Mouse (Mus musculus) testis, adult 2 months (tissue): Measurements from ENCODE around the gene Gtsf1. TPM values are rescaled to one million over a fixed set of nuclear protein-coding genes. Genes with fewer than 3 reads are reported as not detected.

Source experiments
- H3K27ac ChIP-seq: fragments of 200-500 bp; 2 replicates; pipeline ENCODE4 v1.5.1; 2012; ENCODE audit warnings: low read depth, low read length; ENCODE audit not compliant: control insufficient read depth, insufficient read depth
- H3K27me3 ChIP-seq: fragments of 200-500 bp; 2 replicates; pipeline ENCODE4 v1.6.1; 2012; ENCODE audit warnings: mild to moderate bottlenecking, low read length, moderate library complexity; ENCODE audit not compliant: control insufficient read depth, insufficient read depth
- H3K36me3 ChIP-seq: fragments of 200-500 bp; 2 replicates; pipeline ENCODE4 v1.6.1; 2012; ENCODE audit warnings: mild to moderate bottlenecking, low read length; ENCODE audit not compliant: control insufficient read depth, insufficient read depth
- H3K4me1 ChIP-seq: fragments of 200-500 bp; 2 replicates; pipeline ENCODE4 v1.6.1; 2012; ENCODE audit warnings: low read length; ENCODE audit not compliant: control insufficient read depth, insufficient read depth
- H3K4me3 ChIP-seq: fragments of 200-500 bp; 2 replicates; pipeline ENCODE4 v1.5.1; 2012; ENCODE audit warnings: low read depth, mild to moderate bottlenecking, low read length, moderate library complexity, mixed read lengths; ENCODE audit not compliant: control insufficient read depth
- CTCF ChIP-seq: fragments of 200-500 bp; IDR thresholded peaks from 2 replicates; pipeline ENCODE4 v1.5.1; 2012; ENCODE audit warnings: low read depth, mild to moderate bottlenecking, inconsistent platforms, low read length, moderate library complexity; ENCODE audit not compliant: control insufficient read depth, insufficient read depth, insufficient replicate concordance
- POLR2A ChIP-seq: fragments of 200-500 bp; IDR thresholded peaks from 2 replicates; pipeline ENCODE4 v1.6.1; 2012; ENCODE audit warnings: low read depth, mild to moderate bottlenecking, inconsistent platforms, low read length, moderate library complexity; ENCODE audit not compliant: control insufficient read depth
- polyA plus RNA-seq: library from polyadenylated mRNA; depleted of rRNA; stranded (reverse); fragments of >200 nt; gene quantifications from 2 replicates; pipeline ENCODE4 v1.2.3, GENCODE M21; 2012

Gtsf1 gene
- polyA plus RNA-seq, 1 experiment = 515 TPM

DNA sequence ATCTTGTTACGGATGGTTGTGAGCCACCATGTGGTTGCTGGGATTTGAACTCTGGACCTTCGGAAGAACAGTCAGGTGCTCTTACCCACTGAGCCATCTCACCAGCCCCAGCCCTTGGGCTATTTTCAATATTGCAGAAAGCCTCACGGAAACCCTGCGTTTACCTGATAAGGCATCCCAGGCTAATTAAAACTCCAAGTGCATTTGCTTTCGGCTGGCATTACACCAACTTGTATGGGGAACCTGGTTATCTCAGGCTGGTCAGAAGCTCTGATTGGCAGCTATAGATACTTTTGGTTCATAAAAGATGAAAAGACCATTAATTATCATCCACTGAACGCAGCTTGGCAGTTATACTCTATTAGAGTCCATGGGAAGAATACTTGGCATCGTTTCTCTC, 67.9 kb downstream of the Gtsf1 start:
- H3K36me3 ChIP-seq = no peaks in the 10 kb centered on the region
- H3K4me3 ChIP-seq = no peak overlapping the region
- H3K27me3 ChIP-seq = no peaks in the 10 kb centered on the region
- H3K27ac ChIP-seq = no peak overlapping the region
- TF ChIP-seq CTCF (no peak), POLR2A (no peak)
- H3K4me1 ChIP-seq = peaks cover 4% of the 10 kb centered on the region

DNA sequence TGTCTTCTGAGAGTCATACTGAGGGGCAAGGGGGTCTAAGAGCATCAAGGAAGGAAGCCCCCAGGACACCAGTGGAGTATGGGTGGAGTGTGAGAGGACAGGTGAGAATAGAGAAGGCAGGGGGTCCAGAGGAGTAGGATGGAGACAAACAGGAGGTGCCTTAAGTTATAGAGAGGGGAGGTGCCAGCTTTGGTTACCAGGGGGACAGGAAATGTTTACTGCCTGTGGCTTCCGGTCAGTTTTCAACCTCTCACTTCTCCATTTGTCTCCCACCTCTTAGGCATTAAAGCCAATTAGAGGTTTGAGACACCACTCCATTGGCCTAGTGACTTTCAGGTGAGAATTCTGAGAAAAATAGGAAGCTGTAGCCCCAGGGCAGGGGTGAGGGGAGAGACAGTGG, 69.0 kb downstream of the Gtsf1 start:
- Histone ChIP-seq H3K4me1 (peaks cover 2% of the 10 kb centered on the region), H3K27ac (no peak overlapping the region), H3K27me3 (no peaks in the 10 kb centered on the region), H3K36me3 (no peaks in the 10 kb centered on the region), H3K4me3 (no peak overlapping the region)
- no peak for TF ChIP-seq POLR2A
- no peak for TF ChIP-seq CTCF

DNA sequence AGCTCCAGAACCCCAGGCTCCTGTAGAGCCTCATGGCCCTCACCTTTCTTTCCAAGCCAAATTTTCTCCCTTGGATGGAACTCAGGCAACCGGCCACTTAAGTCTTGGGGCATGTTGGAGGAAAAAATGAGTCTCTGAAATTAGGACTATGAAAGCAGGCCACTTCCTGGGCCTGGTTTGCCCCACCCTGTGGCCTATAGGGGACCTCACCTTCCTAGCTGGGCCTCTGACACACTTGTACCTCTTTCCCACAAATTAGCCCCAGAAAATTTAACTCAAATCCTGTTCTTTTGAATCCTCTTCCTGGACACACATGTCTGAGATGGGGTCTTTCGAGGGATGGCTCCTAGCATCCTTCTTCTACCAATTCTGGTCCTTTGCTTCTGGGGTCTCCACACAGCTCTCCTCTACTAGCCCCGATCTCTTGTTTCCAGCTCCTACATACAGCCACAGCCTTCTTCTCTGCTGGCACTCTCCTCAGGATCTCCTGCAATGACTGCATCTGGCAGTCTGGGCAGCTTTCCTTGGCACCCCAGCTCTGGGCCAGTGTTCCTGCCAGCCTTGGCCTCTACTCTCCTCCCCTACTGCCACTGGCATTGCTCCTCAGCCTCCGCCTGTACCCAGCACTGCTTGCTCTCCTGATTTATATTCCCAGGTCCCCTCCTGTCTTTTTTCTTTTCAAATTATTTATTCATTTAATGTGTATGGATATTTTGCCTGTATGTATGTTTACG, 70.2 kb downstream of the Gtsf1 start:
- Histone ChIP-seq H3K36me3 (no peaks in the 10 kb centered on the region), H3K27me3 (no peaks in the 10 kb centered on the region), H3K4me1 (peaks cover 2% of the 10 kb centered on the region), H3K4me3 (no peak overlapping the region), H3K27ac (no peak overlapping the region)
- TF ChIP-seq CTCF = no peak
- TF ChIP-seq POLR2A = no peak

DNA sequence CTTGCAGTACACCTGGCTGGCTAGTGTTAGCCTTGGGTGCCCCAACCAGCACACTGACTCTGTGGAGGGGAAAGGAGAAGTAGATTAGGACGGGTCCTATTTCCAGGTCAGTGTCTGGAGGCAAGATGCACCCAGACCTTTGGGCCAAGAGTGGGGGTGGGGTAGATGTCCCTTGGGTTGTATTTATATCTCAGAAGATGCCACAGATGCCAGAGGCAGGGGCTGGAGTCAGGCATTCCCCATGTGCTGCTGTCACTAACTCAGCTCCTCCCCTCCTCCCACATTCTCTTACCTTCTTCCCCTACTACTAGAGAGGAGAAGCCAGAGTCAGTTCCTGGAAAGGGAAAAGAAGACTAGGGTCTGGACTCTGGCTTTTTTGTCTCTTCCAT, 71.2 kb downstream of the Gtsf1 start:
- Histone ChIP-seq H3K4me3 (no peak overlapping the region), H3K36me3 (no peaks in the 10 kb centered on the region), H3K27me3 (no peaks in the 10 kb centered on the region), H3K27ac (no peak overlapping the region), H3K4me1 (peaks cover 2% of the 10 kb centered on the region; the same call in 1 of the 2 replicates)
- TF ChIP-seq CTCF = no peak
- no peak for TF ChIP-seq POLR2A

DNA sequence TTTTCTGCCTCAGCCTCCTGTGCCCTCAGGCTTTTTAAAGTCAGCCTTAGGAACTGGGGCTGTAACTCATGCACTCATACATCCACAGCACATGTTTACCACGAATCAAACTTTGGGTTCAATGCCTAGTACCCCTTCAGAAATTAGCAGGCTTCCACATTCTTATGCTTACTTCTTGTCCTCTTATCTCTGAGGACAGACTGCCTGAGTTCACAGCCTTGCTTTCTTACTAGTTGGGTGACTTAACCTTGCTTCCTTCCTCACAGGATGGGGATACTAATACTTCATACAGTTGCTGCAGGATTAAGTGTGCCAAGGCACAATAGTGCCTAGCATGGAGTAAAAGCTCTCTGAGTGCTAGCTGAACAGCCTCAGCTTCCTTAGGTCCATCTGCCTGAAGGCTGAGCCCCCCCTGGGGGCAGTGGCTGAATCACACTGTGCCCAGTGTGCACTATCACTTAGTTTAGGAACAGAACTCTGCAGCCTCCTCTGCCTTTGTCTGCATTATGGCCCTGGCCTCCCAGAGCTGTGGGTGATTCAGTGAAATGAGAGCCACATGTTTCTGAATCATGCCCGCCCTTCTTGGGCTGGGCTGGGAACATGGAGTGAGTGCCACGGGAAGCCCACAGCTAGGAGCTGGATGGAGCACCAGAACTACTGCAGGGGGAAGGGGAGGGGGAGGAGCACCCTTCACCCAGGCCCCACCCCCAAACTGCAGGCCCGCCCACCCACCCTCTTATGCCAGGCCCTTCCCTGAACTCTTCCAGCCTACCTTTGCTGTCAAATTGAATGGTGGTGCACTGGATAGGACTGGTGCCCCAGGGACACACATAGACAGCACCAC, 71.8 kb downstream of the Gtsf1 start:
- no peaks in the 10 kb centered on the region for H3K36me3 ChIP-seq
- H3K4me1 ChIP-seq = peaks cover 2% of the 10 kb centered on the region; the same call in 1 of the 2 replicates
- H3K27me3 ChIP-seq = no peaks in the 10 kb centered on the region
- TF ChIP-seq CTCF = no peak
- TF ChIP-seq POLR2A = no peak
- H3K27ac ChIP-seq = no peak overlapping the region
- H3K4me3 ChIP-seq = no peak overlapping the region

DNA sequence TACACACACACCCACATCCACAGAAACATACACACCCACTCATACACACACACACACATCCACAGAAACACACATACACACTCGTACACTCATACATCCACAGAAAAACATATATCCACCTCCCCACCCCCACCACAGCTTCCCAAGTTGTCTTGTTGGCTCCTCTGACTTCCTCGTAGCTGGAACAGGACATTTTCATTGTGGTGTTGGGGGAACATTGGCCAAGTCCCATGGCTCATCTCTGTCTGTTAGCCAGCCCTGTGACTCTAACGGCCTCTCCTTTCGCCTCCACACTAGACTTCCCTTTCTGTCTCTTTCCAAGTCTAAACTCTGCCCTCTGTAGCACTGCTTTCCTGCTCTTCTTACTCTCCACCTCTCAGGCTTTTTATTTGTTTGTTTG, 72.5 kb downstream of the Gtsf1 start:
- Histone ChIP-seq H3K36me3 (no peaks in the 10 kb centered on the region), H3K27ac (no peak overlapping the region), H3K4me3 (no peak overlapping the region), H3K4me1 (peaks cover 2% of the 10 kb centered on the region; the same call in 1 of the 2 replicates), H3K27me3 (no peaks in the 10 kb centered on the region)
- no peak for TF ChIP-seq POLR2A
- no peak for TF ChIP-seq CTCF

DNA sequence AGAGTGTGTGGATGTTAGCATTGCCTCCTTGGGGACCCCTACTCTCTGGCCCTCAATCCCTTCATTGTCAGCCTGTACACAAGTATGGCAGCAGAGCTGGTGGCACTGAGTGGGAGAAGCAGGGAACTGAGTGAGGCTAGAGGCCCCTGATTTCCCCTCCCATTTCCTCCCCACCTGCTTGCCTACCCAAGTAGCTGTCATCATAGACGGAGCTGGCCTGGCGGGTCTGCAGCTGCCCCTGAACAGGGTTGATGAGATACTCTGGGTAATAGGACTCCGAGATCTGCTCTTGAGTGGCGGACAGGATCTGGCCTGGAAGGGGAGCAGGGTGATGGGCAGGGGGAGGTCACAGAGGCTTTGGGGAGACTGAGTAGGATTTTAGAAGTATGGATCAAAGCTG, 74.1 kb downstream of the Gtsf1 start:
- no peak overlapping the region for H3K4me3 ChIP-seq
- no peaks in the 10 kb centered on the region for H3K36me3 ChIP-seq
- no peak for TF ChIP-seq CTCF
- TF ChIP-seq POLR2A = no peak
- H3K4me1 ChIP-seq = peaks cover 2% of the 10 kb centered on the region; the same call in 1 of the 2 replicates
- H3K27ac ChIP-seq = no peak overlapping the region
- no peaks in the 10 kb centered on the region for H3K27me3 ChIP-seq
